Mouse (Mus musculus): ENCODE data around the gene Pbld2.
"Not testable (repeated sequence)": the region's sequence is repeated elsewhere in the genome, so short reads cannot be mapped to it uniquely, and the experiment has no call there.

Pbld2 gene

DNA sequence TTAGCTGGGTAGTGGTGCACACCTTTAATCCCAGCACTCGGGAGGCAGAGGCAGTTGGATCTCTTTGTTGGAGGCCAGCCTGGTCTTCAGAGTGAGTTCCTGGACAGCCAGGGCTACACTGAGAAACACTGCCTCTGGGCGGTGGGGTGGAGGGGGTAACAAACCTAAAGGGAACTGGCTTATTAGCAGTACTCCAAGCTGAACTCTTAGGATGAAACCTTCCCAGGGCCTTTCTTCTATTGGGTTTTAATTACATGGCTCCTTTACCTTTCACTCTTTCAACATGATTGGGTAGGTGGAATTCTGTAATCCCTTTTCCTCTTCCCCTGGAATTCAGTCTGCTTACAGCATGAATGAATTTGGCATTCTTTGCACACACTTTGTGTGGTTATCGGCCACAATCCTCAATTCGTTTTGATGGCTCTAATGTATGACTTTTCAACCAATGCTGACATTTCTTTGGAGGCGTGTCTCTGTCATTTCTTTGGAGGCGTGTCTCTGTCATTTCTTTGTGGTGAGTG, 1.4 kb downstream of the Pbld2 start:
- DNase-seq (ENCODE audit: low read depth, low spot score), result no peak

DNA sequence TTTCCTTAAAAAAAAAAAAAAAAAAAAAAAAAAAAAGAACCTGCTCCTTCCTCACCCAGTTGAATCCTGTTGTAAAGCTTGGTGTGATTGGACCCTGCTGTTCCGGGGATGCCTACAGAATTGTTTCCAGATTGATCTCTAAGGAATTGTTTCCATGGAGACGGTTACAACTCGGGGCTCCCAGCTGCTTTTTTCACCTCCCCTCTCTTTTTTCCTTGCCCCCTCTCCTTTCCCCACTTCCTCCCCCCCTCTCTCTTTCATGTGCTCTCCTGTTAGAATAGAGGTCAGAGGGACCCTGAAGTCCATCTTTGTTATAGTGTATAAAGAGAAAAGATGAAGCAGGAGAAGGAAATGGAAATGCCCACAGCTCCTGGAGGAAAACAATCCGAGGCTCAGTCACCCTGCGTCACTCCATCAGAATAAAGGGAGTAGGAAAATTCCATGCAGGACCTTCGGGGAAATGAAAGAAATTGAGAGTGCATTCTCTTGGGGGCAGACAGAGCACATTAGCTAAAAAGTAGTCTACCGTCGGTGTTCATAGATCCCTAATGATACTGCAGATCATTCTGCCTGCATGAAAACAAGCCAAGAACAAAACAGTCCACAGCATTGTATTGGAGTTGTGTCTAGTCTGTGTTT, 2.2 kb downstream of the Pbld2 start:
- no peak for DNase-seq (ENCODE audit: low read depth, low spot score)

DNA sequence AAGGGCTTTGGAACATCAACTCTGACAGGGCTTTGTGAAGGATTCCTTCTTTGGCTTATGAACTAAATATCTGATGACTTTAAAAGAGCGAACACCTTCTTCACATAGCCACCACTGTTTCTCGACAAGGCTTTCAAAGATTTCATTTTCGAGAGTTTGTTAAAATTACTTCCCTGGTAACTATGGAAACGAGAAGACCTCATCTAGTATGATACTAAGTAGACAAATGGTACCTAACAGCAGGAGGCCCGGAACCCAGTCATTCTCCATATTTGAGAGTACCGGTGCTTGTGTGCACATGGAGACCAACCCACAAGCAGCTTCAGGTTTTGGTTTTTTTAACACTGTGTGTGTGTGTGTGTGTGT, 2.7 kb downstream of the Pbld2 start:
- DNase-seq (ENCODE audit: low read depth, low spot score), result no peak

DNA sequence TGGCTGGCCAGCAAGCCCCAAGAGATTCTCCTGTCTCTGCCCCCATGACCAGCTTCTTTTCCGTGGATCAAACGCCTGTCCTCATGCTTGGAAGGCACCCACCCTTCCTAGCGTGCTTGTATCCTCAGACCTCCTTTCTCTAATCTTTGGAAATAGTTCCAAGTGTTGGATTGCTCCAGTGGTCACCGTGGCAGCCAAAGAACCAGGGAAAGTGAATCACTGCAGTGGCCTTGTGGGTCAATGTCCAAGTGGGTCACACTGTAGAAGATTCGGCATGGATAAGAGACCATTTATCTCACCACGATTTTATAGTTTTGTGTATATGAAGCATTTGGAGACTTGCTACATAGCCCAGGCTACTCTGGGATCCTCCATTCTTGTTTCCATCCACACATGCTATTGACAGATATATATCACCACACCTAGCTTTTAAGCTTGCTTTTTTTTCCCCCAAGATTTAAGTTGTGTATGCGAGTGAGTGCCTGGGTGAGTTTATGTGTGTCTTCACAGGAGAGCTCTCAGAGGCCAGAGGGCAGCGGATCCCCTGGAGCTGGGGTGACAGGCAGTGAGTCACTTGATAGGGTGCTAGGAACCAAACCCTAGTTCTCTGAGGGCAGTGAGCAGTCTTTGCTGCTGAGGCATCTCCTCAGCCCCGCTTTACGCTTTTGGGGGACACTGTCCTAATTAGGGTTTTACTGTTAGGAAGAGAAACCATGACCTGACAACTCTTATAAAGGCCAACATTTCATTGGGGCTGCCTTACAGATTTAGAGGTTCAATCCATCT, 3.5 kb downstream of the Pbld2 start:
- no peak for DNase-seq (ENCODE audit: low read depth, low spot score)

DNA sequence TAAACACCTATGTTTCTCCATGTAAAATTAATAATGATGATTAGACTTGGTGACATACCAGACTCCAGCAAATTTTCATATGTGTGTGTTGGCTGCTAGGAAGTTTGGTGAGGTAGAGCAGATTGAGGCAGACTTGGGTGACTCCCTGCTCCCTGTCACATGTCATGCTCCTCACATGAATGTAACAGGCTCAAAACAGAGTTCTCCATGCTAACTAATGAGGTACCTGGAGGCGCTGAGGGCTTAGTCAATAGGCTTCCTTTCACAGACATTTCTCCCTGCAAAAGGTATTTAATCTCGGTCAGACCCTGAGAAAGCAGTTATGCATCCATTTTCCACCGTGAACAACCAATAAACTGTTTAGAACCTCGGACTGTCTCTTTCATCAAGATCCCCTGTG, 4.3 kb downstream of the Pbld2 start:
- DNase-seq (ENCODE audit: low read depth, low spot score), result no peak

DNA sequence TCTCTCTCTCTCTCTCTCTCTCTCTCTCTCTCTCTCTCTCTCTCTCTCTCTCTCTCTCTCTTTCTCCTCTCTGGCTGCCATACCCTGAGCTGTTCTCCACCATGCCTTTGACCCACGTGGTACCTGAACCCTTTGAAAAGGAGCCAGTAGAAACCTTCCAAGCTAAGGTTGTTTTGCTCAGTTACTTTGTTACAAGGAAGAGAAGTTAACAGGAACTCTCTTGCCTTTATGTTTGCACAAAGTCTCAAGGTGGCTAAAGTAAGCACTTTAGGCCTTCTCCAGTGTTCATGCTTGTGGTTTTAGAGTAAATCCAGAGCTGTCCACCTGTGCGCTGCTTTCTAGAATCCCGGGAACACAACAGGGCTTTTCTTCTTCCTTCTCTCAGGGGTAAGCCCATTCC, 8.2 kb downstream of the Pbld2 start:
- DNase-seq (ENCODE audit: low read depth, low spot score), result no peak

DNA sequence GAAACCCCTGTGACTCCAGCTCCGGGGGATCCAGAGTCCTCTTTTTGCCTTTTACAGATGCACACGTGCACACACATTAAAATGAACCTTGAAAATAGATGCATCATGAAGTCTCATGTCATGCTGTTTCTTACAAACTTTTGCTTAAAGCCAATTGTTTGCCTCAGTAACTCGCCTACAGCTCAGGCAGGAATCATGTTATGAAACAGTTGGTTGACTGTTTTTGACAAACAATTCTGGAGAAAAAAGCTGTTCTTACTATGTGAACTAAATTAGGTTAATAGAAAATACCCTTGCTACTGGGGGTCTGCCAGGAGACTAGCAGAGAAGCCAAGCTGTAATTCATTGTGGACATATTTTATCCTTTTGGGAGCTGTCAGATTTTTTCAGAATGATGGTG, 8.8 kb downstream of the Pbld2 start:
- DNase-seq (ENCODE audit: low read depth, low spot score), result no peak

DNA sequence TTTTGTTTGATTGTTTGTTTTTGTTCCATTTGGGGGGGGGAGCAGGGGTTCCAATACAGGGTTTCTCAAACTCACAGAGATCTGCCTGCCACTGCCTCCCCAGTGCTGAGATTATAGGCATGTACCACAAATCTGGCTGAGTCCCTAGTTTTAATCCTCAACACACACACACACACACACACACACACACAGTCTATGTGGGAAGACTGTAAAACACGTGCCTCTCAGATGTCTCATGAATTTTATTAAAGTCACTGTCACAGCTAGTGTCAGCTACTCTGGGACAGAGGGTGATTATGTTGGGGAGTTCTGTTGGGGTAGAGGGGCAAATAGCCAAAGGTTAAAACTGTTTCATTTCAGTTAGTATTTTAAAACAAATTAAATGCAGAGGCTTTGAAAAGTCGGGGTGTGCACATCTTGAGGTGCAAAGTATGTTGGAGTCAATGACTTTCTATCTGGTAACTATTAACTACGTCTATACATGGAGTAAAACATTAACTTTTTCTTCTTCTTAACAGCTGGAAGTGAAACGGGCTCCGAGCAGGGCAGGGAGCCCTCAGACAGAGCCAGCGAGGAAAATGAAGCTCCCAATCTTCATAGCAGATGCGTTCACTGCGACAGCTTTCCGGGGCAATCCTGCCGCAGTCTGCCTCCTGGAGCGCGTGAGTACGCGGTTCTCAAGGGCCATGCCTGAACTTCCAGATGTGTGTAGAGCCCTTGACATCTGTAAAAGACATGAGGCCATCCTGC, 14.6 kb downstream of the Pbld2 start:
- DNase-seq (ENCODE audit: low read depth, low spot score), result no peak

DNA sequence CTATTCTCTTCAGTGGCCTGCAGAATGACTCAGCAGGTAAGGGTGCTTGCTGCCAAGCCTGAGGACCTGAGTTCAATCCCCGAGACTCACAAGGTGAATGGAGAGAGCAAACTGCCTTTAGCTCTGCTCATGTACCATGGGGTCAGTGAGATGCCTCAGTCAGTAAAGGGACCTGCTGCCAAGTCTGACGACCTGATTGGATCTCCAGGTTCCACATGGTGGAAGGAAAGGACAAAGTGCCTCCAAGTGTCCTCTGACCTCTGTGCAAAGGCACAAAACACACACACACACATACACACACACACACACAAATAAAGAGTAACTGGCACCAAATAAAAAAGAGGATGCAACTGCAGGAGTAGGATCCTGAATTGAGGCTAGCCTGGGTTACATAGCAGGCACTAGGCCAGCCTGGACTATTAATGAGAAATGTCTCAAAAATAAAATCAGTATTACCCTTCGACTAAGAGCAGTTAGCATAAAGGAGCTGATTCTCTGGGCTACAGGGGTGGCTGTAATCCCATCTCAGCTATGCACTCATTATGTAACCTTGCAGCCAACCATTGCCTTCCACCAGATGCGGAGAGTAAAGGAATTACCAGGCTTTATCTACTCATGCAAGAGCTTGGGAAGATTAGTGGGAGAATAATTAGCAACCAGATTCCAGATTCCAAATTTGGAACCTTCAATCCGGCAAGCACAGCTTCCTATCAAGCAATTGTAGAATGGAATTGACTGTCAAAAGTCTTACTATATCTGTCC, 15.9 kb downstream of the Pbld2 start:
- no peak for DNase-seq (ENCODE audit: low read depth, low spot score)

DNA sequence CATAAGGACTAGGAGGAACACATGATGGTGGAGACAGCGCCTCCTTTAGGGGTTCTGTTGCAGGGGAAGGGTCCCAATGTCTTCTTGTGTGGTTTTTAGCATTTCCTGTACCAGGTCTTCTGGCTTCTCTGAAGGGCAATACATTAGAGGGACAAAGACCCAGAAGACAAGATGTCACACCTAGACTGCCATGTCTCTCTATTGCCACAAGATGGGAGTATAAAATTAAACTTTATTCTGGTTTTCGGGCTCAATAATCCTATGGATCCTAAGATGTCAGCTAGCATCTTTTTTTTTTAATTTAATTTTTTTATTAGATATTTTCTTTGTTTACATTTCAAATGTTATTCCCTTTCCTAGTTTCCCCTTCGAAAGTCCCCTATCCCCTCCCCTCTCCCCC, 19.0 kb downstream of the Pbld2 start:
- DNase-seq (ENCODE audit: low read depth, low spot score), result peak; percentile 28

DNA sequence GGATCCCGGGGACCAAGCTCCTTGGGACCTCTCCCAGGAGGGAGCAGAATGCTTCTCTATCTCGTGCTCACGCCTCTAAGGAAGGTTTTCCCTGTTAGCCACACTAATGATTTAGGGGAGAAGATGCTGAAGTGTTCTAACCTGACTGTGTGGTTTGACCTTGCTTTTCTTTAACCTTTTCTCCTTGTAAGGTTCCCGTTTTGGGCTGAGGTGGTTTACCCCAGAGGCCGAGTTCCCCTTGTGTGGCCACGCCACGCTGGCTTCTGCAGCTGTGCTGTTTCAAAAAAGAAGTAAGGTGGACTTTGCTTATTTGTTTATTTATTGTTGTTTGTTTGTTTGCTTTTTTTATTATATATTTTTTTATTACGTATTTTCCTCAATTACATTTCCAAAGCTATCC, 23.6 kb downstream of the Pbld2 start:
- no peak for DNase-seq (ENCODE audit: low read depth, low spot score)

DNA sequence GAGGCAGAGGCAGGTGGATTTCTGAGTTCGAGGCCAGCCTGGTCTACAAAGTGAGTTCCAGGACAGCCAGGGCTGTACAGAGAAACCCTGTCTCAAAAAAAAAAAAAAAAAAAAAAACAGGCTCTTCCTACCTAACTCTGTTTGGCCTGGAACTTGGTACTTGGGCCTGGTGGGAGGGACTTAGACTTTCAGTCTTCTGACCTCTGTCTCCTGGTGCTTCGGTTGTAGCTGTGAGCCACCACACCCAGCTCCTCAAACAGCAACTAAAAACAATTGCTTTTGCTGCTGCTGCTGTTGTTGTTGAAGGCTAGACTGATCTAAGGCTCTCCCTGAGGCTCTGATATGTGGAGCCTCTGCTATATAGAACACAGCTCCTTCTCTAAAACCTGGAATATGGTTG, 25.0 kb downstream of the Pbld2 start:
- no peak for DNase-seq (ENCODE audit: low read depth, low spot score)

DNA sequence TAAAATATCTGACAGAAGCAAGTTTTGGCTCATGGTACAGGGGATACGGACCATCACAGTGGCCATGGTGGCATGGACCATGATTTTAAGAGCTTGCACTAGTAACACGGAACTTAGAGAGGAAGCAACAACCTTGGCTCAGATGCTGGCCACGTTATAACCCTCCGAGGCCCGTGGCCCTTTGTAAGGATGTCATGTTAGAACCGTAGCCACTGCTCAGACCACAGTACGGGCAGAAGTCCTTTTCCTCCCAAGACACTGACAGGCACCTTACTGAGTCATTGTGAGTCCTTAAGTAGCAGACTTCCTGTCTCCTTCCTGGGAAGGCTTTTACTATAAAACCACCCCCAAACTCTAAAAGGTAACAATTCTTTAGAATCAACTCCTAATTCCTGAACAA, 27.2 kb downstream of the Pbld2 start:
- no peak for DNase-seq (ENCODE audit: low read depth, low spot score)

DNA sequence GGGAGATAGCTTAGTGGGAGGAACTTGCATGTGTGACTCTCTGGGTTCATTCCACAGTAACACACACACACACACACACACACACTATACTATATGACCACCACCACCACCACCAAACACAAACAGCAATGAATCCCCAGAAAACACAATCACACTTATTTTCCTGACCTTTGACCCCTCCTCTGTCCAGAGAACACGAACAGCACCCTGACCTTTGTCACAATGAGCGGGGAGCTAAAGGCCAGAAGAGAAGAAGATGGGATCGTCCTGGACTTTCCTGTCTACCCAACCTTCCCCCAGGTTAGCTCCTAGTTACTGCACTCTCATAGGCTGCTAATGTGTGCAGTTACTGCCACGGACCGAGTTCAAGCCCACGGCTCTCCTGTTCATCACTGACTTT, 27.9 kb downstream of the Pbld2 start:
- no peak for DNase-seq (ENCODE audit: low read depth, low spot score)

DNA sequence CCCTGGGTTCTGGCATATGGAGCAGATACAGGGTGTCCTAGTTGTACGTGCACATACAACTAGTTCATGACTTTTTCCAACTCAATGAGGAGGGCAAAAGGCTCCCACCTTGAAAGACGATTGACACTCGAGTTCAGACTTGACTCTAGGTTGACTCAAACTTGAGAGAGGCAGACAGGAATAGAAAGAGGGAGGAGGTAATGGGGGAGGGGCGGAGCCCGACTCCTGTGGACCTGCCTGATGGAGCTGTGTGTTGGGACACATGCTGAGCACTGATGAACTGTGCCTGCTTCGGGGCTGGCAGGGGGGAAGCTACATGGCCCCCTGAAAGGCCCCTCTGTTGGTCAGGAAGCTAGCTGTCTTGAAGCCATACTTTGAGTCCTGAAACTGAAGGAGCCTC, 28.9 kb downstream of the Pbld2 start:
- DNase-seq (ENCODE audit: low read depth, low spot score), result no peak

DNA sequence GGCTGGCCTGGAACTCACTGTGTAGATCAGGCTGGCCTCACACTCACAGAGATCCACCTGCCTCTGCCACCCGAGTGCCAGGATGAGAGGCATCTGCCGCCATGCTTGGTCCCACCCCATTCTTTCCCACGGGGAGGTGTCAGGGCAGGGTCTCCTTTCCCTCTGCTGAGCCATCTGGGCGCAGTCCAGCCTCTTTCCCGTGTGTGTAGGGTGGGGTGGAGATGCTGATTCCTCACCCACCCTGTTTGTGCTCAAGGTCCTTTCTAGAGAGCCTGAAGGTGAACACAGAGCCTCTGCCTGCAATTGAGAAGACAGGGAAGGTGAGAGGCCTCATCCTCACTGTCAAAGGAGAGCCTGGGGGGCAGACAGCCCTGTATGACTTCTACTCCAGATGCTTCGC, 30.0 kb downstream of the Pbld2 start:
- DNase-seq (ENCODE audit: low read depth, low spot score), result not testable (repeated sequence)

DNA sequence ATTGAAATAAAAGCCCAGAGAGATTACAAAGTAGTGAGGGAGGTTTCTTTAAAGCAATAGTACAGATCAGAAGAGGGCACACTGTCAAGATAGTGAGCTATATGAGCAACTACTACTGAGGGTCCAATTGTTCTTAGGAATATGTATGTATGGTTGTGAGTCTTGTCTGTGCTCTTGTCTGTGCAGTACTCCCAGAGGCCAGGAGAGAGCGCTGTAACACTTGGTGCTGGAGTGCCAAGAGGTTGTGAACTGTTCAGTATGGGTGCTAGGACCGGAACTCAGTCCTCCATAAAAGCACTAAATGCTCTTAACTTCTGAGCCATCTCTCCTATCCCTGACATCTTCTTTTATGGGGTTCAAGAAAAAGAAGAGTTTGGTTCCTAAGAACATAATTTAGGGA, 30.5 kb downstream of the Pbld2 start:
- no peak for DNase-seq (ENCODE audit: low read depth, low spot score)

DNA sequence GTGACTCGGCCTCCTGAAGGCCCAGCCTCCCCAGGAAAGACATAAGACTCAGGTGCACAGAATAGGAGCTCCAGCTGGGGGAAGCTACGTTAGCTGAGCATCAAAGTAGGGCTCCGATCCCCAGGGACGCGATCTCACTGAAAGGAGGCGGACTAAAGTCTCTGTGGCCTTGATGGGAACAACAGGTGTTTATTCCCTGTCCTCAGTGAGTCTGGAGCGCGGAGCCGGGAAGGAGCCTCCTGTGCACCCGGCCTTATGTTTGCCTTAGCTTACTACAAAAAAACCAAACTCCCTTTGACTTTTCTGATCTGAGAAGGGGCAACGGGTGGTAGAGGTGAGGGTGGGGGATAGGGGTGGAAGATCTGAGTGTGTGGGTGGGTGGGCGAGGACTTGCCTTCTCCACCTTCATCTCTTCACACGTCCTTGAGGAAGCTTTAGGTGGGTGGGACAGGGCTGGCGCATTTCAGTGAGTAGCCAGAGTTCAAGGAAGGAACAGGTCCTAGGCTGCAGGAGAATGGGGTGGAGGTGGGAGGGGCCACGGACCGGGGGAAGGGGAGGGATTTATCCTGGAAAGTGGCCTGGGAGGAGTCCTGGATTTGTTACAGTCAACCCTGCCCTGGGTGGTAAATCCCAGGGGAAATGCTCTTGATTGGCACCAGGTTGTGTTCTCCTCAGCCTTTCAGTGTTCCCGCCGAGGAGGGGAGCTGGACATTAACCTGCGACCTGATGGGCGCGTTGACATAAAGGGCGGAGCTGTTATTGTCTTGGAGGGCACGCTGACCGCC, 33.0 kb downstream of the Pbld2 start:
- no peak for DNase-seq (ENCODE audit: low read depth, low spot score)

DNA sequence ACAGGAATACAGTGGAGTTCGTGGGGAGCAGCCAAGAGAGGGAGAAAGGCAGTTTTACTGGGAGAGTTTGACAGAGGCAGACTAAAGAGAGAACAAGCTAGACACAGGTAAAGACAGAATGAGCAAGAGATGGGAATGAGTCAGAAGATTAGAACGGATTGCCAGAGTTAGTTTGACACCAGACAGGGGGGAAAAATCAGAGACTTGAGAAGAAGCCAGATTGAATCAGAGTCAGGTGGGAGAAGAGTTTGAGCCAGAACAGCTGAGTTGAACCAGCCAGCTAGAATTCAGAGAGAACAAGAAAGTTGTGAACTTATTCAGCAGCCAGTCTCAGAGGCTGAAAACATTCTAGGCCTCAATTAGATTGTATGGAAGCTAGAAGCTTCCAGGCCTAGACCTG, 35.7 kb downstream of the Pbld2 start, which contains the start of gene Pbld1:
Gene Pbld1, plus strand, starts transcription at position 301 of the 400 bp plus-strand sequence.
- no peak for DNase-seq (ENCODE audit: low read depth, low spot score)

DNA sequence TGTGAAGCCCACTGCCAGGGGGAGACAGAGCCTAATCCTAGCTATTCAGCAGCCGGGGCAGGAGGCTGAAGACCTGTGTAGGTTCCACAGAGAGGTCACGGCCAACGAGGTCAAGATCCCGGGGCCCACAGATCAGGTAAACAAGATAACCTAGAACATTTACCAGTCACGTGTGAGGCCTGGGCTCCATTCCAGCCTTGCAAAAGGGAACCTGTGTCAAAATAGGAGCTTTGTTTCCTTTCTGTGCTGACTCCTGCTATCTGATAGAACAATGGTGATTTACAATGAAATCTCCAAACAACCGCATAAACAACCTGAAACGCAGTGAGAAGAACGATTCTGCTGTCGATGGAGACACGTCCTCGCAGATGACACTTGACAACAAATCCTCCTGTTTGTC, 36.3 kb downstream of the Pbld2 start:
- DNase-seq (ENCODE audit: low read depth, low spot score), result no peak

DNA sequence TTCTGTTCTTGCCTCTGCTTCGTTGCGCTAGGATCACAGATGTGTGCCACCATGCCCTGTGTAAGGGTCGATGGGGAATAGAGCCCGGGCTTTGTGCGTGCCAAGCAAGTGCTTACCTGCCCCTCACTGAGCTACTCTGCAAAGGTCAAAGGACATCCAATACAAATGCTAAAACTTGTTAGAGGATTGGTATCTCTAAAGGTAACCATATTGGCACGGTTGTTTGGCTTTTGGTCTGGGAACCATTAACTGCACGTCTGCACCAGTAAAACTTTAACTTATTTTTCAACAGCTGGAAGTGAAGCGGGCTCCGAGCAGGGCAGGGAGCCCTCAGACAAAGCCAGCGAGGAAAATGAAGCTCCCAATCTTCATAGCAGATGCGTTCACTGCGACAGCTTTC, 37.2 kb downstream of the Pbld2 start:
- DNase-seq (ENCODE audit: low read depth, low spot score), result no peak
